In the genomic region with DNA sequence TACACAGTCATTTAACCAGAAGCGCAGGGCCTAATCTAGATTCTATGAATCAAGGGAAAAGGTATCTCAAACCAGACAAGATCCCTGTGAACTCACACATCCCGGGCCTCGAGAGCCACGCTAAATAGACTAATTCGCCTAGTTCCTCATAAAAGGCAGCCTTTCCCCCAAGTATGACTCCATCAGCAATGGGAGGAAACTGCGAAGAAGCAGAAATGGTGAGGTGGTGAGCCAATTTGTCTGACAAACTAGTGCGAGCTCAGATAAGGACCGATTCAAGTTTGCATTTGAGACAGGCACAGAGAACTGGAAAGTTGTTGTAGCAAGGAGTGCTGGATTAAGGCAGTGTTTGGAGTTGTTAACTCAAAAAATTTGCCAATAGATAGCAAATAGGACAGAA, we compare ENCODE assay signal across 22 mouse cellular contexts. TPM values are rescaled to one million over a fixed set of nuclear protein-coding genes. Genes with fewer than 3 reads are reported as not detected.
DNase-seq lines count a peak whose midpoint lies in the region; ATAC-seq and TF ChIP-seq lines count a peak whose summit lies in the region.
"Had no signal": no experiment of that assay in that cellular context is flagged by ENCODE, and none has a peak within 500 bp of the region (broad histone marks: within the 10 kb centered on the region; RNA-seq: fewer than 3 reads in every experiment).

No protein-coding gene starts in this region.

- 52% methylated on average over 8 of the region's 8 CpGs for WGBS in heart, embryonic 11.5 days (ENCODE audit: insufficient replicate concordance)
- WGBS in lung, postnatal 0 days = 51% methylated on average over 8 of the region's 8 CpGs
- WGBS in intestine, embryonic 14.5 days = 69% methylated on average over 8 of the region's 8 CpGs
- WGBS in stomach, postnatal 0 days = 75% methylated on average over 8 of the region's 8 CpGs

- ATAC-seq in heart, embryonic 11.5 days (replicated peaks; ENCODE audit: insufficient number of reproducible peaks, low FRiP score, low TSS enrichment) = no peak
- 0 out of 2 replicates have a peak, but pooled peaks have one; percentile 30 for ATAC-seq in lung, postnatal 0 days
- no peak for ATAC-seq in intestine, embryonic 14.5 days (replicated peaks; ENCODE audit: low FRiP score, low TSS enrichment, low read depth)
- ATAC-seq in stomach, postnatal 0 days (ENCODE audit: low FRiP score, low TSS enrichment) = no peak
- ATAC-seq: inflammation-experienced regulatory T-cells, adult 6 months; liver, embryonic 12.5 days had no signal

- TF ChIP-seq EP300 in lung, postnatal 0 days (IDR thresholded peaks at IDR 0.05) = no peak
- TF ChIP-seq EP300 in stomach, postnatal 0 days (optimal IDR thresholded peaks at IDR 0.05) = no peak

- peak overlapping the region; percentile 35; the same call in 1 of the 2 replicates for H3K4me3 ChIP-seq in heart, embryonic 11.5 days (ENCODE audit: low read depth, low read length)
- H3K4me3 ChIP-seq in lung, postnatal 0 days (ENCODE audit: low read depth, low read length) = no peak overlapping the region
- no peak overlapping the region for H3K4me3 ChIP-seq in intestine, embryonic 14.5 days (ENCODE audit: low read depth, low read length)
- H3K4me3 ChIP-seq in stomach, postnatal 0 days (ENCODE audit: low read depth, low read length) = peak overlapping the region; percentile 42
- H3K4me3 ChIP-seq: layer of hippocampus, adult 2 months had no signal

- no peak for TF ChIP-seq CTCF in lung, postnatal 0 days (IDR thresholded peaks at IDR 0.05)
- no peak for TF ChIP-seq CTCF in stomach, postnatal 0 days (IDR thresholded peaks at IDR 0.05; ENCODE audit: low read depth)

- peak overlapping the region; percentile 65 for H3K4me2 ChIP-seq in heart, embryonic 11.5 days
- peak overlapping the region; percentile 57 for H3K4me2 ChIP-seq in lung, postnatal 0 days (replicated peaks; ENCODE audit: low read depth, low read length)
- H3K4me2 ChIP-seq in intestine, embryonic 14.5 days (ENCODE audit: low read length) = peak overlapping the region; percentile 58; the same call in 1 of the 2 replicates
- H3K4me2 ChIP-seq in stomach, postnatal 0 days (replicated peaks; ENCODE audit: low read depth) = peak overlapping the region; percentile 62; the same call in 1 of the 2 replicates

- H3K4me1 ChIP-seq in heart, embryonic 11.5 days (ENCODE audit: control insufficient read depth, insufficient read depth, low read length) = no peaks in the 10 kb centered on the region
- no peaks in the 10 kb centered on the region for H3K4me1 ChIP-seq in lung, postnatal 0 days (ENCODE audit: insufficient read depth, low read depth, low read length)
- no peaks in the 10 kb centered on the region for H3K4me1 ChIP-seq in intestine, embryonic 14.5 days (replicated peaks; ENCODE audit: control insufficient read depth, insufficient read depth, low read length)
- H3K4me1 ChIP-seq in stomach, postnatal 0 days (replicated peaks; ENCODE audit: control insufficient read depth, insufficient read depth) = 0 out of 2 replicates have a peak, but pooled peaks cover 4% of the 10 kb centered on the region
- H3K4me1 ChIP-seq: liver, embryonic 12.5 days had no signal

- H3K9ac ChIP-seq in heart, embryonic 11.5 days (ENCODE audit: low read depth, low read length) = no peak overlapping the region
- H3K9ac ChIP-seq in lung, postnatal 0 days (replicated peaks; ENCODE audit: low read depth) = no peak overlapping the region
- H3K9ac ChIP-seq in intestine, embryonic 14.5 days (ENCODE audit: low read length) = no peak overlapping the region
- H3K9ac ChIP-seq in stomach, postnatal 0 days (ENCODE audit: low read length) = no peak overlapping the region
- H3K9ac ChIP-seq: liver, embryonic 12.5 days; midbrain, embryonic 13.5 days; neural tube, embryonic 15.5 days had no signal

- no peak for DNase-seq in heart, adult 8-10 months (ENCODE audit: low spot score)
- peak; percentile 4 for DNase-seq in lung, postnatal 0 days (ENCODE audit: low spot score)
- DNase-seq in lung, postnatal 14 days = no peak
- DNase-seq in intestine, embryonic 14.5 days (ENCODE audit: low spot score) = no peak
- DNase-seq in stomach, postnatal 0 days (ENCODE audit: low spot score) = no peak
- DNase-seq in ovary, postnatal 10 days (ENCODE audit: low spot score) = no peak
- no peak for DNase-seq in layer of hippocampus, postnatal 36 days
- DNase-seq: B cell, adult 2 months; cerebellum, adult 9-10 months; gastrocnemius, postnatal 36 days; kidney, postnatal 10 days had no signal

- no peak overlapping the region for H3K27ac ChIP-seq in heart, embryonic 11.5 days (ENCODE audit: low read depth, low read length)
- H3K27ac ChIP-seq in lung, postnatal 0 days (ENCODE audit: low read length) = no peak overlapping the region
- H3K27ac ChIP-seq in intestine, embryonic 14.5 days (ENCODE audit: low read depth) = no peak overlapping the region
- H3K27ac ChIP-seq in stomach, postnatal 0 days (replicated peaks) = peak overlapping the region; percentile 35; the same call in 1 of the 2 replicates
- H3K27ac ChIP-seq: forebrain, embryonic 12.5 days; hindbrain, embryonic 12.5 days; layer of hippocampus, adult 2 months; liver, embryonic 12.5 days; midbrain, embryonic 13.5 days; neural tube, embryonic 15.5 days had no signal

- H3K36me3 ChIP-seq in heart, embryonic 11.5 days (ENCODE audit: control insufficient read depth, insufficient read depth, low read length) = no peaks in the 10 kb centered on the region
- no peaks in the 10 kb centered on the region for H3K36me3 ChIP-seq in lung, postnatal 0 days (ENCODE audit: insufficient read depth, low read length)
- H3K36me3 ChIP-seq in intestine, embryonic 14.5 days (ENCODE audit: control insufficient read depth, insufficient read depth, low read length) = no peaks in the 10 kb centered on the region
- no peaks in the 10 kb centered on the region for H3K36me3 ChIP-seq in stomach, postnatal 0 days (ENCODE audit: control insufficient read depth, insufficient read depth, low read length)
- H3K36me3 ChIP-seq: forebrain, embryonic 12.5 days; hindbrain, embryonic 12.5 days; liver, embryonic 12.5 days; midbrain, embryonic 13.5 days; neural tube, embryonic 15.5 days had no signal

- H3K9me3 ChIP-seq in heart, embryonic 11.5 days (replicated peaks; ENCODE audit: control insufficient read depth, low read length) = no peaks in the 10 kb centered on the region
- no peaks in the 10 kb centered on the region for H3K9me3 ChIP-seq in lung, postnatal 0 days (ENCODE audit: low read length)
- no peaks in the 10 kb centered on the region for H3K9me3 ChIP-seq in intestine, embryonic 14.5 days (ENCODE audit: control insufficient read depth, low read length)
- no peaks in the 10 kb centered on the region for H3K9me3 ChIP-seq in stomach, postnatal 0 days (ENCODE audit: control insufficient read depth, low read length)
- H3K9me3 ChIP-seq: forebrain, embryonic 12.5 days; hindbrain, embryonic 12.5 days; liver, embryonic 12.5 days; midbrain, embryonic 13.5 days; neural tube, embryonic 15.5 days had no signal

- H3K27me3 ChIP-seq in heart, embryonic 11.5 days (ENCODE audit: control insufficient read depth, insufficient read depth, low read length) = no peaks in the 10 kb centered on the region
- no peaks in the 10 kb centered on the region for H3K27me3 ChIP-seq in lung, postnatal 0 days (replicated peaks; ENCODE audit: insufficient read depth, low read length)
- H3K27me3 ChIP-seq in intestine, embryonic 14.5 days (replicated peaks; ENCODE audit: control insufficient read depth, insufficient read depth, low read length) = peaks cover 10% of the 10 kb centered on the region; the same call in 1 of the 2 replicates
- H3K27me3 ChIP-seq in stomach, postnatal 0 days (ENCODE audit: control insufficient read depth, insufficient read depth, low read length) = no peaks in the 10 kb centered on the region

RNA-seq across cellular contexts. Expression of a gene that starts 0.8 kb away (rescaled TPM):
- polyA plus RNA-seq in heart, embryonic 11.5 days (2014; fragmentation: Nextera tagmentation; extraction: Ambion mirVana) = not detected in 2 replicates
- under 1 TPM in 2 of 4 experiments, not detected in 2; 0.09 to 0.11 TPM for total RNA-seq in heart, adult 8-10 months (2022)
- polyA plus RNA-seq in lung, postnatal 0 days (2015; fragmentation: Nextera tagmentation; extraction: Ambion mirVana) = 0.17 and 0.18 TPM in 2 replicates
- 0.94 and 1.1 TPM in 2 replicates for polyA plus RNA-seq in intestine, embryonic 14.5 days (2014; fragmentation: Nextera tagmentation; extraction: Ambion mirVana)
- polyA plus RNA-seq in stomach, postnatal 0 days (2015; fragmentation: Nextera tagmentation; extraction: Ambion mirVana) = 3.2 and 3.3 TPM in 2 replicates
- total RNA-seq in layer of hippocampus, postnatal 36 days (2021) = not detected
- total RNA-seq: gastrocnemius, postnatal 36 days; layer of hippocampus, adult 2 months; left cerebral cortex, adult 18-20 months had no signal
- polyA plus RNA-seq: cortical plate, adult 2 months; forebrain, embryonic 12.5 days; hindbrain, embryonic 12.5 days; inflammation-experienced regulatory T-cells, adult 6 months; limb, embryonic 11.5 days; midbrain, embryonic 13.5 days; neural tube, embryonic 15.5 days had no signal

RNA-seq across cellular contexts. Expression of a gene that starts 46.4 kb away (rescaled TPM):
- polyA plus RNA-seq in heart, embryonic 11.5 days (2014; fragmentation: Nextera tagmentation; extraction: Ambion mirVana) = 0.15 and 0.19 TPM in 2 replicates
- total RNA-seq in heart, adult 8-10 months (2022) = under 1 TPM in 3 of 4 experiments, not detected in 1; 0.26 to 0.35 (median 0.28) TPM
- polyA plus RNA-seq in lung, postnatal 0 days (2015; fragmentation: Nextera tagmentation; extraction: Ambion mirVana) = not detected in 2 replicates
- polyA plus RNA-seq in intestine, embryonic 14.5 days (2014; fragmentation: Nextera tagmentation; extraction: Ambion mirVana) = 0.09 TPM in 1 of 2 replicates, not detected in the other
- 0.12 and 0.17 TPM in 2 replicates for polyA plus RNA-seq in stomach, postnatal 0 days (2015; fragmentation: Nextera tagmentation; extraction: Ambion mirVana)
- total RNA-seq in layer of hippocampus, postnatal 36 days (2021) = under 1 TPM; 0.35 to 0.45 TPM
- polyA plus RNA-seq: inflammation-experienced regulatory T-cells, adult 6 months; liver, embryonic 12.5 days; neural tube, embryonic 15.5 days had no signal

Comparison
In these comparisons a context has a peak if more than half of its experiments do, and no peak if none do; other contexts are left out.
1. H3K4me3 ChIP-seq: peak in heart, embryonic 11.5 days (single experiment) and stomach, postnatal 0 days (single experiment); none in lung, postnatal 0 days (single experiment) and intestine, embryonic 14.5 days (single experiment).
2. Peak in every context shown above with its lines, with median percentiles within 50 percentile points of each other: H3K4me2 ChIP-seq.